Mouse (Mus musculus) yolk sac, embryonic 10.5 days (tissue): ENCODE results near the gene Bbs2.
"Not testable (repeated sequence)": the region's sequence is repeated elsewhere in the genome, so short reads cannot be mapped to it uniquely, and the experiment has no call there.

Source experiments
- DNase-seq: peaks from one replicate; pipeline ENCODE4 v3.0.0-alpha.2; 2017; ENCODE audit warnings: low spot score

Gene Bbs2

GRCm38 (mm10) chr8:94098081-94098974 is at the start of gene Bbs2:
TSS of gene Bbs2 (minus strand) at chr8:94098928.
- DNase-seq, result peak; percentile 98

DNA sequence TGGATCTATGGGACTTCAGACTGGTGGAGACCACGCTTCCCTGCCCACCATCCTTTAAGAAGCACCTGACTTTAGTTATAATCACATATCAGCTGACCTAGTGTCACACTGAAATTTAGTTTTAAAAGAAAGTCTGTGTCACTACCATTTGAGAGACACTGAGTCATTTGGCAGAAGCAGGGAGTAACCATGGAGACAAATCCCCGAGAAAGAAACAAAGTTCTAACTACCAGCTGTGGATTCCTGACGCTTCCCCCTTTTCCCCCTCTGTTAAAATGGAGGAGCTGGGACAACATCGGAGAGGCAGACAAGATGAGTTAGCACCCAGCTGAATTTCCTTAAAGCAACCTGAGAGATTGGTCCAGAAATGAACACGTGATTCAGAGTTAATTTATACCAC is 49.5 kb upstream of the Bbs2 start:
- no peak for DNase-seq

- no peak for DNase-seq
Observed at GRCm38 (mm10) chr8:94140266-94140795, 41.6 kb upstream of the Bbs2 start.

GRCm38 (mm10) chr8:94136933-94137332 is 38.2 kb upstream of the Bbs2 start, which contains the start of gene Mt4:
TSS of gene Mt4 (plus strand) at chr8:94137197.
- DNase-seq, result no peak

DNA sequence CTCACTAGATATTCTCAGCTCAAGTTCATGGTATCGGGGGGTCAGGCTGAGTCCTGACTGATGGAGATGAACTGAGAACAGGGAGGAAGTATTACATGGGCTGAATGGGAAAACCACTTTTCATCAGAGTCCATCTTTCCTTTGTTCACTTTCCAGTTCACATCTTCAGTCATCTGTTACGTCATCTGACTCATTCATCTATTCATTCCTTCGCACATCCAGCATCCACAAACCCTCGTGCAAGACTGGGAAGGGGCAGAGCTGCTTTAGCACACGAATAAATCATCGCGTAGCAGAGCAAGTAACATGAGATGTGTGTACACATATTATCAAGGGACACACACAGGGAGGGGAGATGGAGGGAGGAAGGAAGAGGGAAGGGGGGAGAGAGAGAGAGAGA is 37.5 kb upstream of the Bbs2 start:
- DNase-seq, result no peak

DNA sequence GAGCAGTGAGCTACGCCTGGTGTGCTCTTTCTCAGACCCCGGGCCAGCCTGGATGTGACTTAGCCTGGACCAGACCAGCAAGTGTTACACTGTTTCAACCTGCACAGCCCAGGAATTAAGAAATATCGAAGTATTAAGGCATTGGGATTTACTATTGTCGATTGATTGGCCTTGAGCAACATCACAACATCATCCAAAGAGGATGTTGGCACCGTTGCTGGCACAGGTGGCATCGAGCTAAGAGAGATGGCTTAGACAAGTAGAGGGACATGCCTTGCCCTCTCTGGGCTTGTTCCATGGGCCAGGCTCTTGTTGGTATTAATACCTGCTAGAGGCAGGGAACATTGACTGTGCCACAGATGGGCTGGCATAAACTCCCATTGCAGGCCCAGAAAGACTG is 36.8 kb upstream of the Bbs2 start:
- DNase-seq, result no peak

DNA sequence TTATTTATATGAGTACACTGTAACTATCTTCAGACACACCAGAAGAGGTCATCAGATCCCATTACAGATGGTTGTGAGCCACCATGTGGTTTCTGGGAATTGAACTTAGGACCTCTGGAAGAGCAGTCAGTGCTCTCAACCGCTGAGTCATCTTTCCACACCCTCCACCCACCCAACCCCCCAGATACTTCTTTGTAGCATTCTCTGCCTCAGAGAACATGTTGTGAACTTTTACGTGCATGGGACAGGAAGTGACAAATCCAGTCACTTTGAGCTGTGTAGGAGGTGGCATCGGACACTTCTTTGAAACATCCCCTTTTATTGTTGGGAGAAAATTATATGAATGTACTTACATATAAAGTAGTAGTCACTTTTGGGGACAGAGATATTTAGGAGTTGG is 35.9 kb upstream of the Bbs2 start:
- not testable (repeated sequence) for DNase-seq

GRCm38 (mm10) chr8:94132096-94132495 is 33.4 kb upstream of the Bbs2 start:
- DNase-seq, result no peak

- no peak for DNase-seq
Observed at GRCm38 (mm10) chr8:94130126-94130525, 31.4 kb upstream of the Bbs2 start.

- no peak for DNase-seq
Observed at GRCm38 (mm10) chr8:94129133-94129789, 30.5 kb upstream of the Bbs2 start.

GRCm38 (mm10) chr8:94127711-94128110 is 29.0 kb upstream of the Bbs2 start:
- no peak for DNase-seq

- DNase-seq, result no peak
Observed at GRCm38 (mm10) chr8:94122711-94123468, 24.2 kb upstream of the Bbs2 start.

DNA sequence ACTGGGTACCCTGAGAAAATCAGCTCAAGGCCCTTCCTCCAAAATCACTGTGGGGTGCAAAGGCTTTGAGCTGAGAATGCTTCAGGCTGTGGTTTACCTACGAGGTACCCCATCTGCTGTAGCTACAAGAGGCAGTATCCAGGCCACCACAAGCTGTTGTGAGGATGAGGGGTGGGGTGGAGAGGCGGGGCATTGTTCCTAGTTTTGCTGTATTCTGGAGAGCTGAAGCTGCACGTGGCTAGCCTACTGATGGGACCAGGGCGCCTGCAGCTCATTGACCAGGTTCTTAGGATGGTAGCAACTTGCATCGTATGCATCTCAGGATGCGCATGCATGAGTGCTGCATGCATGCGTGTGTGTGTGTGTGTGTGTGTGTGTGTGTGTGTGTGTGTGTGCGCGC is 22.9 kb upstream of the Bbs2 start:
- no peak for DNase-seq

- peak; percentile 34 for DNase-seq
Observed at GRCm38 (mm10) chr8:94118776-94119430, 20.2 kb upstream of the Bbs2 start.

GRCm38 (mm10) chr8:94113972-94114371 is 15.2 kb upstream of the Bbs2 start:
- no peak for DNase-seq

DNA sequence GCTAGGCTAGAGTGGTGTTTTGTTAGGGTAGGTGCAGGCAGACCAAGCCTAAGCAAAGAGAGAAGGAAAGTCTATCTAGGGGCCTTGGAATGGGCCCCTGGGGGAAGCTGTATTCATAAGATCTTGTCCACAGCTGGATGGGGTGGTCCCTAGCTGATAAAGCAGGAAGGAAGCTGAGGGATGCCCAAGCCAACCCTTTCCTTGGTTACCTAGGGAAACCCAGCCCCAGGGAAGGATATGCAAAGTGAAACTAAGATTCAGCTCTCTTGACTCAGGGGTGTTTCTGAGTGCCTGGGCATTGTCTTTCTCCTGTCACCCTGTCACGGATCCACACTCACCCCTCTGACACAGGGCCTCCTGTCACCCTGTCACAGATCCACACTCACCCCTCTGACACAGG is 14.7 kb upstream of the Bbs2 start:
- no peak for DNase-seq

- no peak for DNase-seq
Observed at GRCm38 (mm10) chr8:94110526-94111177, 11.9 kb upstream of the Bbs2 start.

- no peak for DNase-seq
Observed at GRCm38 (mm10) chr8:94109835-94110234, 11.1 kb upstream of the Bbs2 start.

- DNase-seq, result no peak
Observed at GRCm38 (mm10) chr8:94109396-94109795, 10.7 kb upstream of the Bbs2 start.

- DNase-seq, result no peak
Observed at GRCm38 (mm10) chr8:94107871-94108270, 9.1 kb upstream of the Bbs2 start.

DNA sequence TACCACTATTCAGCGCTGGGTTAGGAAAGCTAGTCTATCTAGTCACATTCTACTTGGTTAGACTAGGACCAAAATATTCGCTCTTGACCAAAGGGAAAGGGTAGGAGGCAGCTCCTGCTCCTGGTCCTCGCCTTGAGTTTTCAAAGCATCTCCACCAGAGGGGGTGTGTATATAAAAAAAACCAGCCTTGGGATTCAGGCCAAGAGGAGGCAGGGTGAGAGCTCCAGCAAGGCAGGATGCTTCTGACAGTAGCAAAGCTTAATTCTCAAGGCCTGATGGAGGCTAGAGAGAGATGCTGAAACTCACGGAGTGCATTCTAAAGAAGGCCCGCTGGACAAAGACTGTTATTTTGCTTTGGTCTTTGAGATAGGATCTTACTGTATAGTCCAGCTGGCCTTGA is 5.4 kb upstream of the Bbs2 start:
- no peak for DNase-seq
